Mouse (Mus musculus) thymus, postnatal 0 days (tissue): Measurements from ENCODE around the gene Mon2. TPM values are rescaled to one million over a fixed set of nuclear protein-coding genes. Genes with fewer than 3 reads are reported as not detected.
"Not testable (repeated sequence)": the region's sequence is repeated elsewhere in the genome, so short reads cannot be mapped to it uniquely, and the experiment has no call there.

Experiments
- DNase-seq: peaks from one replicate; pipeline ENCODE4 v3.0.0-alpha.2; 2015; ENCODE audit warnings: low spot score
- polyA plus RNA-seq: library from polyadenylated mRNA; unstranded; fragments of >200 nt; fragmentation: Nextera tagmentation; extraction: Ambion mirVana; gene quantifications from 2 replicates; pipeline ENCODE4 v1.2.1, GENCODE M21; 2015

Gene Mon2
- polyA plus RNA-seq, 1 experiment from 2014 or later, result 26.6 TPM

DNA sequence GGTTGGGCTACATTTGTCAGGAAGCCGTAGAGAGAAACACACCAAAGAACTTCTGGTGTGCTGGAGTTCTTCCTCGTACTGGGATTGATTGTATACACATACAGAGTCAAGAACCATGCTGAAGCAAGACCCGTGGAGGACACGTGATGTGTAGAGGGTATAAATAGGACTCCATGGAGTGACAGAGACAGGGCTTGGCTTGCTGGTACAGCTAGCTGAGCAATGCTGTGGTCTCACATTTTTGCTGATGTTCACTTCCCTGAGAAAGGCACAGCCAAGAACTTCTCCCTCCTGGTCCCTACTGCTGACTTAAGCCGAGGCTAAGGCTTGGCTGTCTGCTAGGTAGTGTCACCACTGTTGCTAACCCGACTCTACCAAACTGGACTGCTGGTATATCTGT, 15.5 kb downstream of the Mon2 start:
- DNase-seq, result no peak

DNA sequence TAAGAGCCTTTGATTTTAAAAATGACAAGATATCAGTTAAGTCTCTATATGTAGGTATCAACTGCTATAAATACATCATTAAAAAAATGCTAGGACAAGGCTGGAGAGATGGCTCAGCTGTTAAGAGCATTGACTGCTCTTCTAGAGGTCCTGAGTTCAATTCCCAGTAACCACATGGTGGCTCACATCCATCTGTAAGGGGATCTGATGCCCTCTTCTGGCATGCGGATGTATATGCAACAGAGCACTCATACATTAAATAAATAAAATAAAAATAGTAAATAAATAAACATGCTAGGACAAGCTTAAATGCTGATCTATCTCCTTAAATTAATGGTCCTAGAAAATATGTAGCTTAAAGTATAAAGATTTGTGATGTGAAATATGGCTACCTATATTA, 19.2 kb downstream of the Mon2 start:
- no peak for DNase-seq

DNA sequence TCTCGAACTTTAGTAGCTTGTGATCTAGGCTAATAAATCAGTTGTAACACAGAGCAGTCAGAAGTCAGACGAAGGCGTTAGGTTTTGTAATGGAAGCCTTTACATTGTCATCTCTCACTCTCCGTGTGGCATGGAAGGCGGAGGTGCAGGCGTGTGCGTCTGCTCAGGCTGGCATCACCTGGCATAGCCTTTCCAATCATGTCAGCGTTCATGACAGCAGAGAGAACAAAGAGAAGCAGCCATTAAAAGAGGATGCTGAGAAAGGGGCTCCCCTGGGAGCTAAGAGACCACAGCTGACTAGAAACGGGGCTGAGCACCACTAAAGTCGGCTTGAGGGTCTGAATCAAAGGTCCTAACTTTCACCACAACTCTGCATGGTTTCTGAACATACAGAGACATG, 19.8 kb downstream of the Mon2 start:
- DNase-seq, result no peak

DNA sequence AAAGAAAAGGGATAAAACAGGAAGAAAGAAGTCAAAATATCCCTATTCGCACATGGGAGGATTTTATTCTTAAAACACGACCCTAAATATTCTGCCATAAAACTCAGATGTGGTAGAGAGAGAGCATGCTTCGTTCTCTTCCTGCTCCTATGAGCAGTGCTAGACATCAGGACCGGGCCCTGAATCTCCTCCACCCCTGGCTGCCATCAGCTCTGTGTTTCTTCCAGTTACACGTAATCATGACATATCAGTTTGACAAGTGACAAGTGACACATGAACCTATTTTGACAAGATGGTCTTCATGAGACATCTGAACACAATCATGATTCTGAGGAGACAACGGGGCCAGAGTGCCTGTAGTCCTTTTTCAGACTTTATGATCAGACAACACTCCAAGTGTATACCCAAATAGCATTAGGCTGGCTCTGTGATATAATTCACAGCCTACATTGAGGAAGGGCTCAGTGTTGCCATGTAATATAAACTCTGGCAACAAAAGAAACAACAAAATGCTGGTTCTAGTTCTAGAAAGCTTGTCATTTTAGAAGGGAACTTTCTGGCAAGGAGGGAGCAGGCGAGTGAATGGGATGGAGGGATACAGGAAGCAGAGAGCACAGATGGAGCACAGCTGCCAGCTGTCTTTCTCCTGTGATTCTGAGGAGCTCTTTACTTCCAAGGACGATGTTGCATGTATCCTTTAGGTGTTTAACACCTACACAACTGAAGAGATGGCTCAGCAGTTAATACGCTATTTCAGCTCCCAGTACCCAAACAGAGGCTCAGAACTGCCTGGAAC, 20.9 kb downstream of the Mon2 start:
- DNase-seq, result no peak

DNA sequence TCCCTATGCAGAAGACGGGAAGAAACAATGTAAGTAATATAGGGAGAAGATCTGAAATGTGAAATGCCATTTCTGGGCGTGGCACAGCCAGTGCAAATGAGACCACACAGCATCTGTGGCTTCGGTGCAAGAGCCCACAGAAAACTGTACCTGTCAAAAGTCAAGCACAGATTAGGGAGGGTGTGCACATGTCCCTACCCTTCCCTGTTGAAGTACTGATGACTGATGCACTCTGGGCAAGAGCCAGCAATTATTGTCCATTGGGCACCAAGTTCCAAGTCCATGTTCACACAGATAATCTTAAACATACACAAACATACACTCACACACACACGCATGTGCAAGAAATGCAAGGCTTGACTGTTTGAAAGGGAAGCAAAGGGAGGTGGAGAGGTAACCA, 22.7 kb downstream of the Mon2 start:
- DNase-seq, result no peak

DNA sequence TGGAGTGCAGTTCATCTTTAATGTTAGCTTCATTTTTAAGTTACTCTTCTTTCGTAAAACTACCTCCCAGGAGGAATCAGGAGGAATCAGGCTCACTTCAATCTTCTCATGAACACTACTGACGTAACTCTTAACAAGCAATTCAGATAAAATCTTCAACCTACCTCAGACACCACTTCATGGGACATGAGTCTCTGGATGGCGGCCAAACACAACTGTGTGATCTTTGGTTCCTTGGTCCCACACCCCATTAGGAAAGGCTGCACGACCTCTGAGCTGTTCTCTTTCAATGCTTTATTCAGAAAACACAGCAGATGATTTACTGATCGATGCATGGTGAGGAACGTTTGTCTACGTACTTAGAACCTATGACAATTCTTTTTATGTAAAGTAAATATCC, 24.3 kb downstream of the Mon2 start:
- DNase-seq, result no peak

DNA sequence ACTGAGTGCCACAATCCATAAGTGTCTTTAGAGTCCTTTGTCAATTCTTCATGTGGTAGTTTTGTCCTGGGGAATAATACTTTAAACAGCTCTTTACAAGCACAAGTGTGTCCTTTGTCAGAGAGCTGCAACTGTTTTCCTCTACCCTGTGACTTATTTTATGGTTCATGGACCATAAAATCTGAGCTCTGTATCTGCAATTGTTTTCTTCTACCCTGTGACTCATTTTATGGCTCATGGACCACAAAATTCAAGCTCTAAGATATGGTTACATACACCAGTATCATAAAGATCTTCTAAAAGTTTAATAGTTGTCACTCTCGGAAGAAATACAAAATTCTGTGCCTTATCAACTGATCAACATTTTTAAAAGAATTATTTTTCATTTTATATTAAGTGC, 27.6 kb downstream of the Mon2 start:
- DNase-seq, result no peak

DNA sequence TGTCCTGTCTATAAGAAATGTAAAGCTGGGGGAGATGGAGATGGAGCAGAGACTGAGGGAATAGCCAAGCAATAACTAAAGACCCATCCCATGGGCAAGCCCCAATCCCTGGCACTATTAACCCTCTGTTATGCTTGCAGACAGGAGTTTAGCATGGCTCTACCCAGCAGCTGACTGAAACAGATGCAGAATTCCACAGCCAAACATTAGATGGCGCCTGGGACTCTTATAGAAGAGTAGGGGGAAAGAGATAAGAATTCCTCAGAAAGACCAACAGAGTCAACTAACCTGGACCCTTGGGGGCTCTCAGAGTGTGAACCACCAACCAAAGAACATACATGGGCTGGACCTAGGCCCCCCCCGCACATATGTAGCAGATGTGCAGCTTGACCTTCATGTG, 36.4 kb downstream of the Mon2 start:
- DNase-seq, result peak; percentile 9

DNA sequence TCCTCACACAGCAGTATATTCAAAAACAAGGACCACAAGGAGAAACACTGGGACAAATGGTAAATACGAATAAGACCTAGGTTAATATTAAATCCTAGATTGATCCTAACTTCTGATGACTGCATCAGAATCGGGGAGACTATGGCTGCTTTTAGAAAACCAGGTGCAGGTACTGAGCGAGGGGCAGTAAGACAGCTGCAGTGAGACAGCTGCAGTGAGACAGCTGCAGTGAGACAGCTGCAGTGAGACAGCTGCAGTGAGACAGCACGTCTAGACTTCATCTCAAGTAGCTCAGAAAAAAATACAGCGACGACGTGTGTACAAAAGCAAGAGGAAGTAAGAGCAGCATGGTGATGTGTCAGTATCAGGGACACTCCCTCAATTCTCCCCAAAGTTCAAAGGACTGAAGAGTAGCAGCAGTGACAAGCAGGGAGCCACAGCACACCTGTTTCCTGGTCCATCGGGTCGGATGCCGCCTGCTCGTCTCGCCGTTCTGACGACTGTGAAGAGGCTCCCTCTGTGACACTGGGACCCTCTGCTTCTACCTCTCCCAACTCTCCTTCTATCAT, 44.1 kb downstream of the Mon2 start:
- no peak for DNase-seq

DNA sequence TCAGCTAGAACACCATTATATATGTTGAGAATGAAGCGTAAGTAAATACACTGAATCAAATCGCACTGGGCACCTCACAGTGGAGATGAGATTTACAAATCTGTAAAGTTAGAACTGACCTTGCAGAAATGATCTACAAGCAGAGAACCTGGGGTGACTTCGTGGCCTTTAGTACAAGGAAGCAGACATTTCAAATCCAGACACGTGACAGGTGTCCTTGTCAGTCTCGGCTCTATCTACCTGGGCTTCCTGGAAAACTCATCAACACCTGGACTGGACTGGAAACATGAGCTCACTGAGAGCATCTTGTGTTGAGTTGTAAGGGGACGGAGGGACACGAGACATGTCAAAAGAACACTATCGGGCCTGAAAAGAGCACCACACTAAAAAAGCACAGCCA, 44.9 kb downstream of the Mon2 start:
- DNase-seq, result no peak

DNA sequence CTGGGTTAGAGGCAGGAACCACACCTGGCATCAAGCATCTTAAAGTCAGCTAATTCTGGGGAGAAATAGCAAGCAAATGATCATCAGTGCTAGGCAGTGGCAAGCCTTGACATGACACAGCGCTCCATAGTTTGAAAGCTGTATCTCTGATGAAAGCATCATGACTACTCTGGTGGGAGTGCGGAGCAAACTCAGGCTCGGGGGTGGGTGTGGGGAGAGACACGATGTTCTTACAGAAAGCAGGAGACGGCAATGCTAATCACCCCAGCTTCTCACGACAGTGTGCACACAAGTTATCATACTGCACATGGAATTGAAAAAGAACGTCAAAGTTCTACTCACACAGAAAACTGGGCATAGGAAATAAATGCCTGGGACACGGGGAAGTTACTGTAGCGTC, 45.7 kb downstream of the Mon2 start:
- no peak for DNase-seq

DNA sequence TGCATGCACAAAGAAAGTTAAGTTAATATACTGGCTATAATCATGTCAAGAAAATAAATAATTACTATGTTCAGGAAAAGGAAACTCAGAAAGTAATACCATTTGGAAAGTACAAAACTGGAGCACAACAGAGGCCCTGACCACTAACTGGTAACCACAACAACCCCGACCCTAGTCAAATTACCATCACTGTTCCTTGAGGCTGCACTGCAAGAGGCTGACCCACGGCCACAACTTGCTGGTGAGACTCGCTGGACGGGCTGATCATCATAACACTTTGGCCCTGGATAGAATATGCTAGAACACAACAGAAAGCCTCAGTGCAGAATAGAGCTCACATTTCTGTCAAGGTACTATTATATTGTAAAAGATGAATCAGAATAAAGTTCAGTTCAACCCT, 47.4 kb downstream of the Mon2 start:
- no peak for DNase-seq

DNA sequence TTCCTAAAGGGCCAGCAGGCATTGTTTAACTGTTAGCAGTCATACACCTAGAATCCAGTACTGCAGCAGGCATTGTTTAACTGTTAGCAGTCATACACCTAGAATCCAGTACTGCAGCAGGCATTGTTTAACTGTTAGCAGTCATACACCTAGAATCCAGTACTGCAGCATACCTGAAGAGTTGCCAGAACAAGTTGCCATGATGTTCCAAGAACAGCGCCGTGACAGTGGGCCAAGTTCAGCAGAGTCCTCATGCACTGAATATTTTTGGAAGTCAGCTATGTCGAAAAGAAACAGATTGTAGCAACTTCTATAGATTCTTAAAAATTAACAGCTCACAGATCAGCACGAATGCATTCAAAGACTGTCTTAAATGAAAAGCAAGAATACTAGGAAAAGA, 49.6 kb downstream of the Mon2 start:
- DNase-seq, result not testable (repeated sequence)

DNA sequence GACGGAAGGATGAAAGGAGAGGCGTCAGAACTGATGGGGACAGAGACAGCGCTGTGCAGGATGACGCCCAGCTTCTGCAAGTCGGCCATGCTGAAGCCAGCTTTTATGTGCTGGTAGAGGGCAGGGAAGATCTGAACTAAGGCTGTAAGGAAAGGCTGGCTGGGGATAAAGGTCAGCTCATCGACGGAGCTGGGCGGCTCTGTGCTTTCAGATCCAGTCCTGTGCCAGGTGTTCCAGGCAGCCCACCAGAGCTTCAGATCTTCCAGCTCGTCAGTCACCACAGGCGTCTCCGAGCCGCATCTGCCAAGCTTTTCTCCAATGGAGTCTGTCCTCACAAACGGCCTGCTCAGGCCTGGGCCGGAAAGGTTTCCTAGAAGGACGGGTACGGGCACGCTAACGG, 62.9 kb downstream of the Mon2 start:
- DNase-seq, result no peak

DNA sequence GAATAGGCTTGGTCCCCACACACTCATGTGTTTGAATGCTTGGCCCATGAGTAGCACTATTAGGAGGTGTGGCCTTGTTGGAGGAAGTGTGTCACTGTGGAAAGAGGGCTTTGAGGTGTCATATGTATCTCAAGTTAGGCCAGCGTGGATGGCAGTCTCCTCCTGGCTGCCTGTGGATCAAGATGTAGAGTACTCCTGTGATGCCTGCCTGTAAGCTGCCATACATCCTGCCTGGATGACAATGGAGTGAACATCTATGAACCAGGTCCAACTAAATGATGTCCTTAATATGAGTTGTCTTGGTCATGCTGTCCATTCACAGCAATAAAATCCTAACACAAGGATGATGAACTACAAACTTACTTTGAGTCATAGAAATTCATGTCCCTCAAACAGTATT, 64.9 kb downstream of the Mon2 start:
- no peak for DNase-seq

DNA sequence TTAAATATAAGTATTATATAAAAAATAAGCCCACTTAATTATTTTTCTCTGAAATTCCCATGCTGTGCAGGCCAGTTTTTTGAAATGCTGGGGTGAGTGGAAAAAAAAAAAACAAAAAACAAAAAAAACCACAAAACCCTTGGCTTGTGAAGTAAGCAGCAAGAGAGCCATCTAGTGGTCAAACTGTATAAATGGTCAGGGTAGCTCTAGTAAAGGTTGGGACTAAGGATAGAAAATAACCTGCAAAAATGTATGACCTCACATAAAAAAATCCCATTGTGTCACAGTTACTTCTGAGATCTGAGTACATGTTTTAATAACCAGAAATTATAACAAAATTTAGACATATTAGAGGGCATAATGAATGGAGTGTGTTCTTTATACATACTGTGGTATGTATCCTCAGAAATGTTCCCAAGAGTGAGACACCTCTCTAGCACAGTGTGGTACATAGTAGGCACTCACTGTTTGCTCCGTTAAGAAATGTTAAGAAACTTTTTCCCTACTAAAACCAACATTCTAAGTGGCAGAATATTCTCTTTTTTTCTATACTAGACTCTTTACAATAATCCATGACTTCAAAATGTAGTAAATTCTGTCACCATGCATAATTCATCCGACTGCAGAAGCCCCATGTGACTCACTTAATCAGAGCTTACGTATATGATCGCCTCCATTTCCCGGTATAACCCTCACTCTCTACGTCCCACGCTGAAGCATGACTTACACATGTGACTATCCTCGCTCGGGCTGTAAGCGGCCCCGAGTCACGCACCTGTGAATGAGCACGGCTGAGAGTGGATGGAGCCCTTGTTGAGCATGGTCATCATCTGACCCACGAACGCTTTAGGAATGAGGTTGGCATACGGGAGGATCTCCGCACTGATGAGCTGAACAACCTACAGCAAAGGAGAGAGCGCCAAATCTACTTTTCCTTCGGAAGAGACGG, 70.8 kb downstream of the Mon2 start:
- DNase-seq, result peak; percentile 71

DNA sequence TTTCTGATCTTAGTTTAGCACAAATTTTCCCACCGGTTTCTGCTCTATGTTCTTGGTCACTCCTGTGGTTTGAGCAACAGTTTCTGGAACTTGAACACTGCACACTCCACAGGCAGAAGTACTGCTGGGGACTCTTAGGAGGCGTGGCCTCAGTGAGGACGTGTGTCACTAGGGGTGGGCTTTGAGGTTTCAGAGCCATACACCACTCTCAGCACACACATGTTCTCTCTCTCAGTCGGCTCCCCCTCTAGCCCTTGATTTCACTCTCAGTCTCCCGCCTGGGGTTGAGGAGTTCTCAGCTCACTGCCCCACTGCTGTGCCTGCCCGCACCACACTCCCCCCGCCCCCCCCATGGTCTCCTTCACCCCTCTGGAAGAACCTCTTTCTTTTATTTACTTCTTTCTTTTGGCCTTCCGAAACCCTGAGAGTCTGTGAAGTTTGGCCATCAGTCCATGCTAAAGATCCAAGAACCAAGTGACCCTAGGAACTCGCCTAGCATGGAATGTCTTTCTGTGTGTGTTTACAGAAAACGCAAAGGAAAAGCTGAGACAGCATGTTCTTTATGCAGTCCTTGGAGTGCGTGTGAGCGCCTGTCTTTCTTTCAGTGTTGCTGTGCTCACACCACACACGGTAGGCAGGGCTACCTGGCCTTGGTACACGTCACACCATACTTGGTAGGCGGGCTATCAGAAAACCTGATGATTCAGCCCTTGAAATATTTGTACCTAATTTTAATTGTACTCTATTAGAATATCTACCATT, 71.6 kb downstream of the Mon2 start:
- DNase-seq, result peak; percentile 11

DNA sequence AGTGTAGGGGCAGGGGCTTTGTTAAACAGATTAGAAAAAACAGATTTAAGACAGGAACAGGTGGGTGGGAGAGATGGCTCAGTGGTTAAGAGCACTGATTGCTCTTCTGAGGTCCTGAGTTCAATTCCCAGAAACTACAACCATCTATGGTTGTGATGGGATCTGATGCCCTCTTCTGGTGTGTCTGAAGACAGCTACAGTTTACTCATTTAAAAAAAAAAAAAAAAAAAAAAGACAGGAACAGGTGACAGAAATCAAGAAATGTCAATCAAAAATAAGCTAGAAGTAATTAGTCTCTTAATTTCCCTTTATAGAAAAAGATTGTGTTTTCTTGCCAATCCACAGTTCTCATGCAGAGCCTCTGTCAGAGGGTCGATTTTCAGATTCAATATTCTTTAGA, 74.3 kb downstream of the Mon2 start:
- no peak for DNase-seq

DNA sequence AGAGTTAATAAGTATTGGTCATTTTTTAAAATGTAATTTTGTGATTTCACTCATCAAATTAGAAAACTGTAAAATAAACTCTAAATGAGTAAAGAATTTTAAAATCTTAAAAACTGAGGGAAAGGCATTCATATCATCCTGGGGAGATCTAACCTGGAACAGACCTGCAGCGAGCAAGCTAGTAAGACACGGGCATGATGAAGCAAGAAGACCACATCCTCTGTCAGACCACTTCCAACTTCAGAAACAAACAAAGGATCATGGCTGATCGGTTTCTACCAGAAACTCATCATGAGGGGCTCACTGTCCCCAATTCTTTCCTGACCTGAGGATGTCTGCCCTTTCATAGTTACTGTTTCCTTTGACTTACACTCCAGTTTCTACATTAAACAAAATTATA, 74.9 kb downstream of the Mon2 start:
- DNase-seq, result peak; percentile 28

DNA sequence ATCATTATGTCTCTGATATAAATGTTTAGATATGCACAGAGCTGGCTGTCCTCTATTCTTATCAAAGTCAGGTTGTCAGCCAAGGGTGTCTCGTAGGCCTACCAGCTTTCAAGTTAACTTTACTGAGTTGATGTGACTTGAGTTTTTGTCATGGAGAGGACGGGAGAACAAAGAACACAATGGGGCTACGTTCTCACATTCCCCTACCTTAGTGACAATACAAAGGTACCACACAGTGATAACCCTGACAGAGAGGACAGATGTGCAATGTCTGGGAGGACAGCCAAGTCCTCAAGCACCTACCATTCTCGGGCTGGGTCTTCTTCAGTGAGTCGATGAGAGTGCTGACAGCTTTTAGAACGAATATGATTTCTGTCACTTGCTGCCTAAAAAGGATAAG, 76.9 kb downstream of the Mon2 start:
- DNase-seq, result no peak

DNA sequence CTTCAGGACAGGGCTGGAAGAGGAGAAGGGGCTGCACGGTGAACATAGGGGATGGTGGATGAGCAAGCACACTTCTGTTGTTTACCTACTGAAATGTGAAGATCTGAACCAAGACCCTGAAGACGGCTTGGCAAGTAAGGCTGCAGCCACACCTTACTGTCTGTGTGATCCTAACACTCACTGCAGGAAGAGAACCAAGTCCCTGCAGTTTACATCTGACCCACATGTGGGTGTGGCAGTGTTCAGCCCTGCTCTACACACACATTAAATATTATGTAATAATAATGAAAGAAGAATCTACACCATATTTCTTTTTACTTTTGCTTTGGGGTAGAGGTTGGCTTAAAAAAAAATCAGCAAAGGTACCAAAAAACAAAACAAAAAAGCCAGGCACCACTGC, 78.5 kb downstream of the Mon2 start:
- no peak for DNase-seq
